Mouse (Mus musculus): ENCODE results near the gene Prlr.

DNA sequence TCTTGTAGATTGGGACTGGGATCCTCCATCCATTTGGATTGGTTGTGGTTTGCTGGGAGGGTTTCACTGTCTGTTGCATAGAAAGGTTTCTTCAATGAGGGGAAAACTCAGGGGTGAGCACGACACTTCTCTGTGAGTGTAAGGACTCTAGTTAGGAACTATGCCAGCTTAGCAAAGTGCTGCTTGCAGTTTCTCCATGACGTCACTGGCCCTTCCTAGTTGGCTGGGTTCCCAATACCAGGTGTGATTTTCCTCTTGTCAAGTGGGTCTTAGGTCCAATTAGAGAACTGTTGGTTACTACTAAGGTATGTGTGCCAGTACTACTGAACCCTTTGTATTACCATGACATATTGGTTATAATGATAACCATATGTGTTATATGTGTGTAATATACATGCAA is 51.6 kb downstream of the Prlr start:
- TF ChIP-seq CTCF (IDR thresholded peaks at IDR 0.05) (no peak), EP300 (IDR thresholded peaks at IDR 0.05; ENCODE audit: insufficient read depth, low read depth, low read length) (no peak), POLR2A (IDR thresholded peaks at IDR 0.05; ENCODE audit: insufficient read depth, low read depth, low read length) (no peak)

Measured in heart, adult 2 months (tissue).